Mouse (Mus musculus): ENCODE measurements around the gene Insyn1. TPM values are rescaled to one million over a fixed set of nuclear protein-coding genes. Genes with fewer than 3 reads are reported as not detected.
A peak's percentile ranks its signal among the peaks of the same experiment; 100 is the strongest.

Gene Insyn1
- total RNA-seq (2021) (10 to 100 TPM; 23.6 to 26.1 TPM), polyA plus RNA-seq (2012; rRNA removed) (13.4 and 17.2 TPM in 2 replicates)
- long read RNA-seq, partial matches to known transcripts = 0 of 6 reads
- long read RNA-seq, other reads (novel, unspliced or antisense) = 1 of 6 reads

DNA sequence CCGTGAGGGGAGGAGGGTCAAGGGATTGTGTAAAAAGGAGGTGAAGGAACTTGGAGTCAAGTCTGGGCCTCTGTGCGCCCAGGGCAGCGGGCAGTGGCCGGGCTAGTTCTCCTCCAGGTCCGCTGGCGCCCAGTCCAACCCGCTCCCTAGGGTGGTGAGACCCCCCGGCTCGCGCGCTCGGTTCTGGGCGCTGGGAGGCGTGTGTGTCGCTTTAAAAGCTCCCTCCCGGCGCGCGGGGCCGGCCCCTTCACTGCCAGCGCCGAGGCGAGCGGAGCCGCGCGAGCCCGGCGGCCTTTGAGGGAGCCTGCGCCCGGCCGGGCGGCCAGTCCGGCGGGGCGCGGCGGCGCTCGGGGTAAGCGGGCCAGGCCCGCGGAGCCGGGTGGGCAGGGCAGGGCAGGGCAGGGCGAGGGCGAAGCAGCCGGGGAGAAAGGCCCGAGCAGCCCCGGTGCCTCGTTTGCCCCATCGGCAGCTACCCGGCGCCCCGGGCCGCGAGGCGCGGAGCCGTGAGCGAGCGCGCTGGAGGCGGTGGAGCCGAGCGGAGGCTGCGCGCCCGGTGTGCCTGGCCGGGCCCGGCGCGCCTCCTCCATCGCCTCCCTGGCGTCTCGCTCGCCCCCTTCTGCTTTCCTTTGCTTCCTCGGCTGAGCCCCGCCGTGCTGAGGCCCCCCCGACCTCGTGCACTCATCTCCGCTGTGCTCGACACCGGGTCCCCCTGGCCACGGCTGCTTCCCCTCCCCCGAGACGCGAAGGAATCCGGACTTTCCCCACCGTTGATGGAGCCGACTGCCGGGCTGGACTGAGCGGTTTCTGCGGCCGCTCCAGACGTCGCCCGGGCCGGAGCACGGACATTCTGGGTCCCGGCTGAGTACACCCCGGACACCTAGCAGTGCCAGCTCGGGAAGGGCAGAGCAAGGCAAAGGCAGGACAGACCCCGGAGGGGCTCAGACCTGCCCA is at the start of gene Insyn1:
Insyn1 (plus strand) TSS at position 753 of the 951 bp plus-strand sequence.
- Histone ChIP-seq H3K4me3 (peak within 1 kb of the TSS; percentile 60), H3K27me3 (ENCODE audit: control insufficient read depth, insufficient read depth, low read length) (peaks cover 8% of the 10 kb centered on the region; the same call in 1 of the 2 replicates), H3K36me3 (ENCODE audit: control insufficient read depth, insufficient read depth, low read length) (no peaks in the 10 kb centered on the region), H3K27ac (peak within 1 kb of the TSS; percentile 31; the same call in 1 of the 2 replicates), H3K9ac (ENCODE audit: low read depth, low read length) (peak within 1 kb of the TSS; percentile 90), H3K79me2 (replicated peaks; ENCODE audit: control insufficient read depth, insufficient read depth, low read length) (no peaks in the 10 kb centered on the region), H3K4me1 (ENCODE audit: control insufficient read depth, insufficient read depth, low read length) (no peaks in the 10 kb centered on the region)
- WGBS = under 1% methylated on average over 100 of the region's 104 CpGs
- TF ChIP-seq POLR2A (IDR thresholded peaks at IDR 0.05; ENCODE audit: insufficient read depth, low read depth, low read length) = no peak
- TF ChIP-seq EP300 (IDR thresholded peaks at IDR 0.05; ENCODE audit: insufficient read depth, low read depth, low read length) = no peak
- no peak for TF ChIP-seq CTCF (IDR thresholded peaks at IDR 0.05)
- intact Hi-C loops (cut with DNase I) = loop anchor here (5.0 kb wide), 1 partner anchor 81 kb away; no protein-coding TSS in a partner anchor
- DNase-seq = peak; percentile 70 to 73

GRCm38 (mm10) chr9:58438921-58439396 is 49.4 kb upstream of the Insyn1 start:
- no peak for DNase-seq
- 90% methylated on average over 22 of the region's 22 CpGs for WGBS

GRCm38 (mm10) chr9:58440100-58440499 is 48.3 kb upstream of the Insyn1 start:
- intact Hi-C loops (cut with DNase I) = no loop called here
- no peak overlapping the region for H3K27ac ChIP-seq
- no peak for TF ChIP-seq EP300 (IDR thresholded peaks at IDR 0.05; ENCODE audit: insufficient read depth, low read depth, low read length)
- TF ChIP-seq CTCF (IDR thresholded peaks at IDR 0.05) = no peak
- no peak for TF ChIP-seq POLR2A (IDR thresholded peaks at IDR 0.05; ENCODE audit: insufficient read depth, low read depth, low read length)

More at GRCm38 (mm10) chr9:58438921-58439396, 49.4 kb upstream of the Insyn1 start:
- Histone ChIP-seq H3K27ac (no peak overlapping the region), H3K36me3 (ENCODE audit: control insufficient read depth, insufficient read depth, low read length) (no peaks in the 10 kb centered on the region), H3K79me2 (replicated peaks; ENCODE audit: control insufficient read depth, insufficient read depth, low read length) (no peaks in the 10 kb centered on the region), H3K4me3 (no peak overlapping the region), H3K27me3 (ENCODE audit: control insufficient read depth, insufficient read depth, low read length) (no peaks in the 10 kb centered on the region), H3K9ac (ENCODE audit: low read depth, low read length) (no peak overlapping the region), H3K4me1 (ENCODE audit: control insufficient read depth, insufficient read depth, low read length) (peaks cover 3% of the 10 kb centered on the region)
- TF ChIP-seq POLR2A (IDR thresholded peaks at IDR 0.05; ENCODE audit: insufficient read depth, low read depth, low read length) = no peak
- no peak for TF ChIP-seq EP300 (IDR thresholded peaks at IDR 0.05; ENCODE audit: insufficient read depth, low read depth, low read length)
- TF ChIP-seq CTCF (IDR thresholded peaks at IDR 0.05) = no peak
- intact Hi-C loops (cut with DNase I) = no loop called here

GRCm38 (mm10) chr9:58440614-58441013 is 47.8 kb upstream of the Insyn1 start:
- intact Hi-C loops (cut with DNase I) = no loop called here
- Histone ChIP-seq H3K4me3 (no peak overlapping the region), H3K27ac (no peak overlapping the region), H3K79me2 (replicated peaks; ENCODE audit: control insufficient read depth, insufficient read depth, low read length) (no peaks in the 10 kb centered on the region), H3K9ac (ENCODE audit: low read depth, low read length) (no peak overlapping the region), H3K36me3 (ENCODE audit: control insufficient read depth, insufficient read depth, low read length) (no peaks in the 10 kb centered on the region), H3K4me1 (ENCODE audit: control insufficient read depth, insufficient read depth, low read length) (peaks cover 3% of the 10 kb centered on the region), H3K27me3 (ENCODE audit: control insufficient read depth, insufficient read depth, low read length) (no peaks in the 10 kb centered on the region)
- peak; percentile 22 to 44 for DNase-seq
- no peak for TF ChIP-seq POLR2A (IDR thresholded peaks at IDR 0.05; ENCODE audit: insufficient read depth, low read depth, low read length)
- no peak for TF ChIP-seq CTCF (IDR thresholded peaks at IDR 0.05)

More at GRCm38 (mm10) chr9:58440100-58440499, 48.3 kb upstream of the Insyn1 start:
- 57% methylated on average over 6 of the region's 6 CpGs for WGBS
- DNase-seq = peak; percentile 34 to 70
- Histone ChIP-seq H3K9ac (ENCODE audit: low read depth, low read length) (no peak overlapping the region), H3K36me3 (ENCODE audit: control insufficient read depth, insufficient read depth, low read length) (no peaks in the 10 kb centered on the region), H3K4me3 (no peak overlapping the region), H3K27me3 (ENCODE audit: control insufficient read depth, insufficient read depth, low read length) (no peaks in the 10 kb centered on the region), H3K4me1 (ENCODE audit: control insufficient read depth, insufficient read depth, low read length) (peaks cover 3% of the 10 kb centered on the region), H3K79me2 (replicated peaks; ENCODE audit: control insufficient read depth, insufficient read depth, low read length) (no peaks in the 10 kb centered on the region)

DNA sequence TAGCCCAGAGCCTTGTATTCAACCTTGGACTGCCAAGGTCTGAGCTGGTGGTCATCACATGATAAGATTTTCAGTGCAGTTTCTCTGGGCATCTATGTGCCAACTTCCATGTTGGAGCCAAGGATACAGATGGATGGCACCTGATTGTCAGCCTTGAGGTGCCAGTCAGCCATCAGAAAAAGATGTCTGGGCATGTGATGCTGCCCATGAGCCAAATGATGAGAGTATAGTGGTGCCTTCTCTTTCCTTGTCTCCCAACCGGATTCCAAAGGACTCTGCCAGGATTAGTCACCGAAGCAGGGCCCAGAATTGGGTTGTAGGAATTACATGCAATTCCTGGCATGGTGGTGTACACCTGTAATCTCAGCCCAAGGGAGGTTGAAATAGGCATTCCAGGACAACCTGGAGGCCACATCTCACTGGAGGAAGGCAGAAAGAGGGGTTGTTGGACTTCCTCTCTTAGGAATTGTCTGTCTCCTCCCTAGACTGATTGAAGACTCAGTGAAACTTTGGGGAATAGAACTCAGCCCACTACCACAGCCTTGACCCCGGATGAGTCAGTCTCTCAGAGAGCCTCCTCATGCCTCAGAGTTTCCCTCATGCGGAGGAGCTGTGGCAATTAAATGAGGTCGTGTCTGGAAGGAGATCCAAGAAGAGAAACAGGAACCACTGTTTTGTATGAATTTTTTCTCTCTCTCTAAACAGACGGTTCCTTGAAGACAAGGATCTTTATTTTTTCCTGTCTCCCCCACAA is 46.9 kb upstream of the Insyn1 start:
- no peak overlapping the region for H3K9ac ChIP-seq (ENCODE audit: low read depth, low read length)
- TF ChIP-seq CTCF (IDR thresholded peaks at IDR 0.05) = no peak
- no peak for TF ChIP-seq EP300 (IDR thresholded peaks at IDR 0.05; ENCODE audit: insufficient read depth, low read depth, low read length)
- TF ChIP-seq POLR2A (IDR thresholded peaks at IDR 0.05; ENCODE audit: insufficient read depth, low read depth, low read length) = no peak
- no peaks in the 10 kb centered on the region for H3K27me3 ChIP-seq (ENCODE audit: control insufficient read depth, insufficient read depth, low read length)
- H3K27ac ChIP-seq = no peak overlapping the region
- intact Hi-C loops (cut with DNase I) = no loop called here
- H3K79me2 ChIP-seq (replicated peaks; ENCODE audit: control insufficient read depth, insufficient read depth, low read length) = no peaks in the 10 kb centered on the region
- DNase-seq = no peak
- no peaks in the 10 kb centered on the region for H3K36me3 ChIP-seq (ENCODE audit: control insufficient read depth, insufficient read depth, low read length)
- H3K4me1 ChIP-seq (ENCODE audit: control insufficient read depth, insufficient read depth, low read length) = peaks cover 3% of the 10 kb centered on the region
- 44% methylated on average over 6 of the region's 6 CpGs for WGBS
- H3K4me3 ChIP-seq = no peak overlapping the region
